In genomic region chr5:77193266-77193665, GRCm38 (mm10) we compare ENCODE assay signal across 21 mouse cellular contexts. TPM values are rescaled to one million over a fixed set of nuclear protein-coding genes. Genes with fewer than 3 reads are reported as not detected.
DNase-seq lines count a peak whose midpoint lies in the region; ATAC-seq and TF ChIP-seq lines count a peak whose summit lies in the region.
"Had no signal": no experiment of that assay in that cellular context is flagged by ENCODE, and none has a peak within 500 bp of the region (broad histone marks: within the 10 kb centered on the region; RNA-seq: fewer than 3 reads in every experiment).

No protein-coding gene starts in this region.

- no peaks in the 10 kb centered on the region for H3K4me1 ChIP-seq in liver, adult 2 months (ENCODE audit: control insufficient read depth, insufficient read depth, low read length)
- no peaks in the 10 kb centered on the region for H3K4me1 ChIP-seq in liver, embryonic 11.5 days (replicated peaks; ENCODE audit: control insufficient read depth, insufficient read depth, low read length)
- H3K4me1 ChIP-seq: intestine, embryonic 15.5 days; limb, embryonic 15.5 days; midbrain, embryonic 10.5 days had no signal

- 43% methylated on average over 4 of the region's 4 CpGs for WGBS in liver, adult 2 months
- WGBS in liver, embryonic 11.5 days, result 47% methylated on average over 4 of the region's 4 CpGs

- no peak overlapping the region for H3K4me2 ChIP-seq in liver, embryonic 11.5 days
- H3K4me2 ChIP-seq: heart, embryonic 12.5 days; hindbrain, embryonic 14.5 days; intestine, embryonic 15.5 days; limb, embryonic 15.5 days had no signal

- no peaks in the 10 kb centered on the region for H3K79me2 ChIP-seq in liver, adult 2 months (ENCODE audit: control insufficient read depth, insufficient read depth, low read length)

- H3K27me3 ChIP-seq in liver, adult 2 months (ENCODE audit: control insufficient read depth, insufficient read depth, low read length), result no peaks in the 10 kb centered on the region
- no peaks in the 10 kb centered on the region for H3K27me3 ChIP-seq in liver, embryonic 11.5 days (replicated peaks; ENCODE audit: control insufficient read depth, insufficient read depth, low read length)
- H3K27me3 ChIP-seq: heart, embryonic 12.5 days; intestine, embryonic 15.5 days; limb, embryonic 15.5 days had no signal

- no peak overlapping the region for H3K9ac ChIP-seq in liver, adult 2 months (ENCODE audit: low read depth, low read length)
- no peak overlapping the region for H3K9ac ChIP-seq in liver, embryonic 11.5 days (ENCODE audit: low read depth, low read length)
- H3K9ac ChIP-seq: heart, embryonic 12.5 days; hindbrain, embryonic 14.5 days; intestine, embryonic 15.5 days; limb, embryonic 15.5 days; liver, postnatal 0 days had no signal

- no peaks in the 10 kb centered on the region for H3K36me3 ChIP-seq in liver, adult 2 months (ENCODE audit: control insufficient read depth, insufficient read depth, low read length)
- no peaks in the 10 kb centered on the region for H3K36me3 ChIP-seq in liver, embryonic 11.5 days (ENCODE audit: control insufficient read depth, insufficient read depth, low read length)
- H3K36me3 ChIP-seq: heart, embryonic 12.5 days; intestine, embryonic 15.5 days; limb, embryonic 15.5 days; midbrain, embryonic 10.5 days had no signal

- no peak for ATAC-seq in liver, embryonic 11.5 days (replicated peaks; ENCODE audit: low FRiP score)
- ATAC-seq: forebrain, embryonic 14.5 days; intestine, embryonic 15.5 days; liver, postnatal 0 days had no signal

- DNase-seq in liver, adult 2 months (ENCODE audit: extremely low read depth, low read depth, low spot score), result peak; percentile 24
- DNase-seq in liver, embryonic 11.5 days (ENCODE audit: low spot score), result no peak
- peak; percentile 50 for DNase-seq in MN1 (ENCODE audit: low spot score)
- DNase-seq in lung, postnatal 10 days, result peak; percentile 57
- peak; percentile 21 for DNase-seq in skeletal muscle tissue, adult 2 months (ENCODE audit: low read depth, low spot score)
- no peak for DNase-seq in spleen, postnatal 4 days (ENCODE audit: low spot score in 2 of 2)
- no peak for DNase-seq in gastrocnemius, postnatal 10 days
- DNase-seq: cerebellum, adult 18-20 months had no signal

- no peaks in the 10 kb centered on the region for H3K9me3 ChIP-seq in liver, embryonic 11.5 days (ENCODE audit: control insufficient read depth, low read length)
- H3K9me3 ChIP-seq: intestine, embryonic 15.5 days; limb, embryonic 15.5 days had no signal

- H3K27ac ChIP-seq in liver, adult 2 months (replicated peaks; ENCODE audit: insufficient read depth, low read depth, low read length), result no peak overlapping the region
- H3K27ac ChIP-seq in liver, embryonic 11.5 days (ENCODE audit: low read depth, low read length), result no peak overlapping the region
- H3K27ac ChIP-seq: hindbrain, embryonic 14.5 days; intestine, embryonic 15.5 days; layer of hippocampus, adult 2 months; limb, embryonic 15.5 days; midbrain, embryonic 10.5 days had no signal

- TF ChIP-seq POLR2A in liver, adult 2 months (IDR thresholded peaks at IDR 0.05; ENCODE audit: extremely low read depth, insufficient read depth, low read length), result no peak

- no peak overlapping the region for H3K4me3 ChIP-seq in liver, adult 2 months (ENCODE audit: insufficient read depth, low read depth, low read length)
- no peak overlapping the region for H3K4me3 ChIP-seq in liver, embryonic 11.5 days (ENCODE audit: low read depth, low read length)
- H3K4me3 ChIP-seq: erythroblast, embryonic 14.5 days; heart, embryonic 12.5 days; intestine, embryonic 15.5 days; layer of hippocampus, adult 2 months; limb, embryonic 15.5 days; midbrain, embryonic 10.5 days had no signal

- TF ChIP-seq CTCF in liver, adult 2 months (IDR thresholded peaks at IDR 0.05; ENCODE audit: low read depth, low read length), result no peak

RNA-seq across cellular contexts. Expression of gene Spink2, which starts 18.0 kb away (rescaled TPM):
- total RNA-seq in liver, adult 2 months (2014; rRNA removed), result not detected in 2 replicates
- 0.16 TPM in 1 of 2 replicates, not detected in the other for polyA plus RNA-seq in liver, adult 2 months (2012; rRNA removed)
- 0.29 TPM in 1 of 2 replicates, not detected in the other for polyA plus RNA-seq in liver, embryonic 11.5 days (2014; fragmentation: Nextera tagmentation; extraction: Ambion mirVana)
- total RNA-seq in gastrocnemius, postnatal 10 days (2021), result under 1 TPM; 0.81 to 0.96 TPM
- total RNA-seq: gastrocnemius, postnatal 36 days; layer of hippocampus, adult 2 months; left cerebral cortex, postnatal 36 days; midbrain, postnatal 0 days had no signal
- polyA plus RNA-seq: CD4-positive, CD25-positive, alpha-beta regulatory T cell, adult 4 months; erythroblast, embryonic 14.5 days; liver, postnatal 0 days had no signal

Comparison
In these comparisons a context has a peak if more than half of its experiments do, and no peak if none do; other contexts are left out.
1. DNase-seq: peak in liver, adult 2 months (single experiment), MN1 (single experiment), lung, postnatal 10 days (single experiment) and skeletal muscle tissue, adult 2 months (single experiment); none in liver, embryonic 11.5 days (single experiment), spleen, postnatal 4 days (0 of 2) and gastrocnemius, postnatal 10 days (single experiment).